Mouse (Mus musculus) 3134 (cell line): ENCODE measurements around the gene Hist1h2ao.
"Not testable (repeated sequence)": the region's sequence is repeated elsewhere in the genome, so short reads cannot be mapped to it uniquely, and the experiment has no call there.

ENCODE experiments used
- DNase-seq: peaks from one replicate; pipeline ENCODE4 v3.0.0-alpha.2; 2011; ENCODE audit warnings: low spot score; ENCODE audit not compliant: insufficient read length; ENCODE audit errors: extremely low read depth

The Hist1h2ao gene

DNA sequence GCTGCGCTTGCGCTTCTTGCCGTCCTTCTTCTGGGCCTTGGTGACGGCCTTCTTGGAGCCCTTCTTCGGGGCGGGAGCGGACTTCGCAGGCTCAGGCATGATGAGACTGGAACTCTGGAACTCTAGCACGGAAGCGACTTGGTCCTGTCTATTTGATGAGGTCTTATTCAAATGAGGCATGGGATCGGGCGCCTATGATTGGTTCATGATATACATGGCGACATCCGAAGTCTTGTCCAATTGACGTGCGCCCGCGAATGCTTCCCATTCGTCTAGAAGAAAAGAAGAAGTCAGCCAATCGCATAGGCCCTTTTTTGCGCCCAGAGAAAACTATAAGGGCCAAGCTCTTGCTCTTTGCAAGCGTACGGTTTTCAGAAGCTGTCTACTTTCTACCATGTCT is at the start of gene Hist1h2ao, which contains the start of gene Hist1h2bq:
Gene Hist1h2ao, plus strand, starts transcription at position 393 of the 400 bp plus-strand sequence.
Gene Hist1h2bq, minus strand, starts transcription at position 125 of the 400 bp plus-strand sequence.
- not testable (repeated sequence) for DNase-seq

DNA sequence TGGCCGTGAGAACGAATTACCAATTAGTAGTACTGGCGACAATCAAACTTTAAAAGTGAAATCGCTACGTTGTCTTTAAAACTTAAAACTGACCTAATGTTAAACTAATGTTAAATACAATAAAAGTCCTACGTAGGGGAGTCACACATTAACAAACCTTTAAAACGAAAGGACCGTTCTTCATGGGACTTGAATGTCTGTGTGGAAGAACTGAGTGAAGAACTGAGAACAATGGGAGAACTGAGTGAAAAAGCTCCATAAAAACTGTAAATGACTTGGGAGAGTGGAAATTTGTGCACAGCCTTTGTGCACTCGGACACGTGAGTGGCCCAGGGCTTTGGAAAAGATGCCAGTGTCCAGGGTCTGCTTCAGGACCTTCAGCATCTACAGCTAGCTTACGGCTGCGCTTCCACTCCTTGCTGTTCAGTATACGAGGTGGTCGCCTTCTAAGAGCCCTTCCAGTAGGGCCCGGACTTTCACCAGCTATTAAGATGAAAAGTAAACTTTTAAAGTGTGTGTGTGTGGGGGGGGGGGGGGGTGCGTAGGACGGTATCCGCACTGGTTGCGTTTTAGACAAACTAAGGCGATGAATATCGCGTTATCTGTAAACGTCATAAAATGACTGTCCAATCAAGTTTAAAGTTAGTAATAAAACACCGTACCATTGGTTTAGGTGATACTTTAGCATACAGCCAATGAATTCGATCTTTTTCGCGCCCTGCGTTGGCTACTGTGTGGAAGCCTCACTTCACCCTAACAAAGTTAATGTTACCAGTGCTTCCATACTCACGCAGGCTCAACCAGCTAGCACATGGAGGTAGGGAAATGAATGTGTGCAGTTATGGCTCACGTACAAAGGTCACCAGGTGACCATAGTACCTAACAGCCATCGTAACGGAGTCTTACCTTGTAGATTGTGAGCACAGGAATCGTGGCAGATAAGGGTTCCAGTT is 31.2 kb upstream of the Hist1h2ao start:
- DNase-seq: peak; percentile 66

DNA sequence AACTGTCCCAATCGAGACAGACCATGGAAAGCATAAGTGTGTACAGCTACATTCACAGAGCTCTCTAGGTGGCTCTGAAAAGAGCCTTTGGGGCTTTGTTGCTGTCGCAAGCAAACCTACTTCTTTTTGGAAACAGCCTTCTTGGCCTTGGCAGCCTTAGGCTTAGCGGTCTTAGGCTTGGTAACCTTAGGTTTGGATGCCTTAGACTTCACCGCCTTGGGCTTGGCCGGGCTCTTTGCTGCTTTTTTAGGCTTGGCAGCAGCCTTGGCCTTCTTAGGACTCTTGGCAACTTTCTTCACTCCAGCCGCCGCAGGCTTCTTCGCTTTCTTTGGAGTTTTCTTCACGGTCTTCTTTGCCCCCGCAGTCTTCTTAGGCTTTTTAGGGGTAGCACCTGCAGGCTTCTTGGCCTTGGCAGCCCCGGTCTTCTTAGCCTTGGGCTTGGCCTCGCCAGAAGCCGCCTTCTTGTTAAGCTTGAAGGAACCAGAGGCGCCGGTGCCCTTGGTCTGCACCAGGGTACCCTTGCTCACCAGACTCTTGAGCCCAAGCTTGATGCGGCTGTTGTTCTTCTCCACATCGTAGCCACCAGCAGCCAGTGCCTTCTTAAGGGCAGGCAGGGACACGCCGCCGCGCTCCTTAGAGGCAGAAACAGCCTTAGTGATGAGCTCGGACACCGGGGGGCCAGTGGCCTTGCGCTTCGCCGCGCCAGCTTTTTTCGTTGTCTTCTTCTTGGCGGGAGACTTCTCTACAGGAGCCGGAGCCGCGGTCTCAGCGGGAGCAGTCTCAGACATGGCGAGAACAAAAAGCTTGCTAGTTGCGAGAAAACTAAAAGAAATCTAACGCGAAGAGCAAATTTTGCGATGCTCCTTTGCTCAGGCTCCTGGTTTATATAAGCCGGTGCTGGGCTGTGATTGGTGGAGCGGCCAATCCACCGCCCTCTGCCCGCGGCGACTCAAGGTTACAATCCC is 30.2 kb upstream of the Hist1h2ao start, which contains the start of gene Hist1h1b:
Gene Hist1h1b, minus strand, starts transcription at position 859 of the 965 bp plus-strand sequence.
- peak; percentile 94 for DNase-seq

DNA sequence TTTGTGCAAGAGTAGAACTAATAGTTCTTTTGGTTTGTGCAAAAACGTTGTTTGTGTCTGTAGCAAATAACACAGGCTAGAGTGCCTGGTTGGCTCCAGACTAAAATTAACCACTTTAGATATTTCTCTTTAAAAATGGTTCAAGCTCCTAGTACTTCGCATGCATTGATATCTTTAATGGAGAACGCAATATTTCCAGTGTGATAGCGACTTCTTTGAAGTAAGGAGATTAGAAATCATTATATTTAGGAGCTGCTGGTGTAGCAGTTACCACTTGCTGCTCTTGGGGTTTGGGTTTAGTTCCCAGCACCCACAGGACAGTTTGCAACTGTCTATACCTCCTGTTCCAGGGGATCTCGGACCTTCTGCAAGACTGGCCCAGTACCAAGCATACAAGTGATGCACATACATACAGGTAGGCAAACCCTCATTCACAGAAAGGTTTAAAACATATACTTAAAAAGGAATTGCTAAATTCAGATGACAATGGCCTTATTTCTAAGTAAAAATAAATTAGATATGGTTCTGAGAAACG is 29.2 kb upstream of the Hist1h2ao start:
- DNase-seq: peak; percentile 28

DNA sequence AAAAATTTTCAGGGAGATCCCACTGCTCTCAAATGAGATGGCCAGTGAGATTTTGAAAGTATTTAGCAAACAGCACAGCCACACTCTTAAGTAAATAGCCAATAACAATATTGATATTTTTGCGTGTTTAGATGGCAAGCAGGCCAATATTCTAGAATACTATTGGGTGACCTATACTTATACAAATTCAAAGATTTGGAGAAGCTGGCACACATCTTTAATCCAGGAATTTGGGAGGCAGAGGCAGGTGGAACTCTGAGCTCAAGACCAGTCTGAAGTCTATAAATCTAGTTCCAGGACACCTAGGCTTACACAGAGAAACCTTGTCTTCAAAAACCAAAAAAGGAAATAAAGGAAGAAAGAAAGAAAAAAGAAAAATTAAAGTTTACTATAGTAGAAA is 28.6 kb upstream of the Hist1h2ao start:
- peak; percentile 29 for DNase-seq

DNA sequence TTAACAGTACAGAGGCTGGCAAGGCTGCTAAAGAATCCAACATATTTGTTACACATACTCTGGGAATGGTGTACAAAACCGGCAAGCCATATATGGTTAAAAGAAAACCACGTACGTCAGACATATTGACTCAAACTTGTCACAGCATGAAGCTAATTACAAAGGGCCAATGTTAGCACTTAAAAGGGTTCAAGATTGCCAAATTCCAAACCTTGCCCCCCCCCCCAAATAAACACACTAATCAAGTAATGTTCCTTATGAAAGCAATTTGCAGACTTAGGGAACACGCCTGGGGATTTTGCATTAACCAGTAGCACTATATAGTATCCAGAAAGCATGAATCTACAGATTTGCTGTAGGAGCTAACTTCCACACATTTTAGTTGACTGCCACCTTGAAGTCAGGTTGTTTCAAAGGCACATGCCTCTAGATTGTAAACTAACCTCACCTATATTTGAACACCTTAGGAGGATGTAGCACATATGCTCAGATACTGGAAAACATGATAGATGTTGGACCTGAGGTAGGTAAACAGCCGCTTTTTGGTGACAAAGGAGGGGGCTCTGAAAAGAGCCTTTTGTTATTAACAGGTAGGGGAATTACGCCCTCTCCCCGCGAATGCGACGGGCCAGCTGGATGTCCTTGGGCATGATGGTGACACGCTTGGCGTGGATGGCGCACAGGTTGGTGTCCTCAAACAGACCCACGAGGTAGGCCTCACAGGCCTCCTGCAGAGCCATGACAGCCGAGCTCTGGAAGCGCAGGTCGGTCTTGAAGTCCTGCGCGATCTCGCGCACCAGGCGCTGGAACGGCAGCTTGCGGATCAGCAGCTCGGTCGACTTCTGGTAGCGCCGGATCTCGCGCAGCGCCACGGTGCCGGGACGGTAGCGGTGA is 27.7 kb upstream of the Hist1h2ao start:
- DNase-seq: peak; percentile 85

DNA sequence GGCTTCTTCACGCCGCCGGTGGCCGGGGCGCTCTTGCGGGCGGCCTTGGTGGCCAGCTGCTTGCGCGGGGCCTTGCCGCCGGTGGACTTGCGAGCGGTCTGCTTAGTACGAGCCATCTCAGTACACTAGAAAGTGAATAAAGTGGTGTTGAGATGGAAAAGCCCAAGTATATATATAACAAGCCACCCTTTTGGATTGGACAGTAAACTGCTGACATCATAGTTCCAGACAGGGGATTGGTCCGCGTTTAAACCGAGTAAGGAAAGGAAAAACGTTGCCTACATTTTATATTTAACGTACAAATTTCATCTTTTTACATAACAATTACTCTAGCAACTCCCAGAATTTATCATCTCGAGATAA is 27.0 kb upstream of the Hist1h2ao start, which contains the start of gene Hist1h3i:
Gene Hist1h3i, minus strand, starts transcription at position 116 of the 363 bp plus-strand sequence.
- DNase-seq: peak; percentile 89

DNA sequence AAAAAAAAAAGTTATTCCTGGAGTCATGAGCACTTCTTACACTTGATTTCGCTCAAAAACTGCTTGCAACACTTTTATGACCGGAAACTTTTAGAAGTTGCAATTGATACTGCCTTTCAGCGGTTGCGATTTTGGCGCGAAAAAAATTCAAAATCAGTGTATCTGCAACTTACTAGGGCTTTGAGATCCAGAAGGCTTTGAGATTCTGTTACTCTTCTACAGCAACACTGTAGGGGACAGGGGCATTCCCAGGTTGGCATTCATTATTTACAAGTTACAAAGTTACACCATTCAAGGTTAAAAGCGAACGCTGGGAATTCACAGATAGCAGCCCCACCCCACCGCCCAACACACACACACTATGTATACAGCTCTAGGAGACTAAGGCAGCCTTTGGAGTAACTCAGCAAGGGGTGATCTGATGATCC is 26.5 kb upstream of the Hist1h2ao start:
- peak; percentile 48 for DNase-seq

DNA sequence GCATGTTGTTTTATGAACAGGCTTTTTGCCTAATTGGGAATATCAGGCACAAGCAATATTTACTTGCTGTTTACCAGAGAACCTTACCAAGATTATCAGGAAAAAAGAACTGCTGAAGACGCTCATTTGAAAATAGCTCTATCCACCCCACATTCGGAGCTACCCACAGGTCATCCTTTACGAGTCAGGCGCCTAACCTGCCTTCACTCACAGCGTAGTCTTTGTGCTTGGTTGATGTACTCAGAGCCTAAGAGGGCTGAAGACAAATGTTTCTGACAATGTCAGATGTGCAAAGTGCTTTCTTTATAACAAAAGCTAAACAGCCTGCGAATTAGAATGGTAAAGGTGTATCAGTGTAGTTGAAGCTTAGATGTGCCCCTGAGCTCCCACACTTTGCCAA is 26.0 kb upstream of the Hist1h2ao start:
- DNase-seq: no peak

DNA sequence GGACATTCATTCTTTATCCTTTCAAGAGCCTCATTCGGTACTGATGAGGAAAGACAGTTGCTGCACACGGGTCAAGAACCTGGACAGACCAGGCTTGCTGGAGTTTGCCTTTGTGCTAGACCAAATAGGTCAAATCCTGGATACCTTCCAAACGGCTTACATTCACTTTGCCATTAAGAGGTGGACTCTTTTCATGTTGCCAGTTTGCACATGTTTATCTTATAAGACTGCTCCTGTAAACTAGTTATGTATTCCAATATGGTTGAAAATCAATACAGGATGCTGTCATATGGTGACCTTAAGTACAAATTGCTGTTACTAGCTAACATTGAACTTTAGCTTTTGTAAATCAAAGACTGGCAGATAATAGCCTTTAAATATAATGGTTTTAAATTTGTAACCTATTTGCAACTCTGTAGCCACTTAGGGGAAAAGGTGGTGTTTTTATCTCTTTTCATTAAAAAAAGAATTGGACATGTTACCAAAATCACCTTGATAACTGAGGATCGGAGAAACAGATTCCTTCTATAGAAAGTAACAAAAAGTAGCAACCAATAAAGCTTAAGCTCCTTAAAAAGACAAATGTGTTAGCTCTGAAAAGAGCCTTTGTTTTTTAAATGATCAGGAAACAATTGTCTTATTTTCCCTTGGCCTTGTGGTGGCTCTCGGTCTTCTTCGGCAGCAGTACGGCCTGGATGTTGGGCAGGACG is 23.9 kb upstream of the Hist1h2ao start:
- peak; percentile 79 for DNase-seq

DNA sequence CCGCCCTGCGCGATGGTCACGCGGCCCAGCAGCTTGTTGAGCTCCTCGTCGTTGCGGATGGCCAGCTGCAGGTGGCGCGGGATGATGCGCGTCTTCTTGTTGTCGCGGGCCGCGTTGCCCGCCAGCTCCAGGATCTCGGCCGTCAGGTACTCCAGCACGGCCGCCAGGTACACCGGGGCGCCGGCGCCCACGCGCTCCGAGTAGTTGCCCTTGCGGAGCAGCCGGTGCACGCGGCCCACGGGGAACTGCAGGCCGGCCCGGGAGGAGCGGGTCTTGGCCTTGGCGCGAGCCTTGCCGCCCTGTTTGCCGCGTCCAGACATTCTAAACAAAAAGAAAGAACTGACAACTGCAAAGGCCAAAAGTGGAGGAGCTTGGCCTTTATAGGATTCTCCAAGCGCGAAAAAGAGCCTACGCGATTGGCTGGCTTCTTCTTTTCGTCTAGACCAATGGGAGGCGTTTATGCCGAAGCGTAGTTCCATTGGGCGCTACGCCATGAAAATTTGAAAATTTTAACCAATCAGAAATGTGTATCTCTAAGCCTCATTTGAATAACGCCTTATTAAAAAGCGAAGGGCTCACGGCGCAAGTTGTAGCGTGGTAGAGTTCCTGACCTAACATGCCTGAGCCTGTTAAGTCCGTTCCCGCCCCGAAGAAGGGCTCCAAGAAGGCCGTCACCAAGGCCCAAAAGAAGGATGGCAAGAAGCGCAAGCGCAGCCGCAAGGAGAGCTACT is 23.2 kb upstream of the Hist1h2ao start, which contains the start of the genes Hist1h2an and Hist1h2bp:
Gene Hist1h2an, minus strand, starts transcription at position 320 of the 731 bp plus-strand sequence.
Gene Hist1h2bp, plus strand, starts transcription at position 563 of the 731 bp plus-strand sequence.
- DNase-seq: peak; percentile 92

DNA sequence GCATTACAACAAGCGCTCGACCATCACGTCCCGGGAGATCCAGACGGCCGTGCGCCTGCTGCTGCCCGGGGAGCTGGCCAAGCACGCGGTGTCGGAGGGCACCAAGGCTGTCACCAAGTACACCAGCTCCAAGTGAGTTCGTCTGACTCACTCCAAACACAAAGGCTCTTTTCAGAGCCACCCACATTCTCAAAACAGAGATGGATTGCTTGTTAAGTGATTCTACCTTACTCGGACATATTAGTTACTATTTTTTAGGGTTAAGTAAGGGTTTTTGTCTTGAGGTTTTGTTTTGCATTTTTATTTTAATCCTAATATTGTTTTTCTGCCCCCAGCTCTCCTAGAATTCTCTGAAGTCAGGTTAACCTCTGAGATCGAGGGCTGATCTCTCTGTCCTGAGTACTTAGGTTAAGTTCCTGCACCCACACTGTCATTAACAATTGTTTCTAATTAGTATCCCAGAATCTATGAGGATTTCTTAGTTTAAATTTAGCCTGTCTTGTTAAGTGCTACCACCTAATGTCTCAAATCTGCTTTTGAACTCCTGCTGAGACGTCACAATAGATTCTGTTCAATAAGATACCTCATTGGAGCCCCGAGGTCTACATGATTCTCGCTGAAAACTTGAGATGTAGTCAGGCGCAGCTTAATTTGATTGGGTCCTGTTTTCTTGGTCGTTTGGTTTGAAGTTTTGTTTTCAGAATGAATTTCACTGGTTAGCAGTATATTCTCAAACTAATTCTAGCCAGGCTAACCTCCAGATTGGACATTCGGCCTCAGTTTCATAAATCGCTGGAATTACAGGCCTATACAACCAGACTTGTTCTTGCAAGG is 22.3 kb upstream of the Hist1h2ao start:
- peak; percentile 63 for DNase-seq

DNA sequence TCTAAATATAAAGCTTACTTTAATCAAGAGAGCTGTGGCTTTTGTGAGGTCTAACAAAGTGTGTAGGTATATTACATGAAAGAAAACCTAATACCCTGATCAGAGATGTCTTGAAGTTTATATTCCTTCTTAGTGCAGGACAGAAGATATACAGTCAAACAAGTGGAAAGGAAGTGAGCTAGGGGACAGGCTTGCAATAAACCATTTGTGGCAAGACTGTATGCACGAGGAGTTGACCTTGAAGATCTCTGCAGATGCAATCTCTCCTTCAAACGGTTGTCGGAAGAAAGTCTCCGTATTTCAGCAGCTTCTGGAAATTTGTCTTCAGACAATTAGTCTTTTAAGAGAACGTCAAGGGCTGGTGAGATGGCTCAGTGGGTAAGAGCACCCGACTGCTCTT is 20.3 kb upstream of the Hist1h2ao start:
- no peak for DNase-seq

DNA sequence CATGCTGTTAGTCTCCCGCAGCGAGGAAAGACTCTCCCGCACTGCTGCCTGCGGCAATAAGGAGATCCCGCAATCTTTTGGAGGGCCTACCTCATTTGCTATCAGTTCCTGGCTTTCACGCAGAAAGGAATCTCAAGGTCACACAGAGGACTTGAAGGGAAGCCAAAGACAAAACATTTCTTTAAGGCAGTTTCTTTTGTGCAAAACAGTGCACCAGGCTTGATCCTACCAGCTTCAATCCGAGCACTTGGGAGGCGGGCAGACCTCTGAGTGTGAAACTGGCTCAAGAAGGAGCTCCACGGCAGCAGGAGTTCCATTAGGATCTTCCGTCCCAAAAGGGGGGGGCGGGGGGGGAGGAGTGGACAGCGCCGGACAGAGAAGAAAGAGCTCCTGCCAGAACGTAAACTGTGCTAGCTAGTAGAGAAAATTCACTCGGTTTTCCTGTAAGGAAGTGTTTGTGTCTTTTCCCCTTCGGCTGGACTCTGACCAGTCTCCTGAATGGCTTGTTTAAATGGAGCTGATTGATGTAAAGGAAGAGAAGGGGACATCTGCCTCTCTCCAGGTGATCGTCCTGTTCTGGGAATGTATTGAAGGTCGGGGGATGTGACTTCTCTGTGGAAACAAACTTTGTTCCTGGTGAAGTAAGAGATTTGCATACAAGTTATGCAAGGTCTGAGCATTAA is 19.5 kb upstream of the Hist1h2ao start:
- DNase-seq: no peak

DNA sequence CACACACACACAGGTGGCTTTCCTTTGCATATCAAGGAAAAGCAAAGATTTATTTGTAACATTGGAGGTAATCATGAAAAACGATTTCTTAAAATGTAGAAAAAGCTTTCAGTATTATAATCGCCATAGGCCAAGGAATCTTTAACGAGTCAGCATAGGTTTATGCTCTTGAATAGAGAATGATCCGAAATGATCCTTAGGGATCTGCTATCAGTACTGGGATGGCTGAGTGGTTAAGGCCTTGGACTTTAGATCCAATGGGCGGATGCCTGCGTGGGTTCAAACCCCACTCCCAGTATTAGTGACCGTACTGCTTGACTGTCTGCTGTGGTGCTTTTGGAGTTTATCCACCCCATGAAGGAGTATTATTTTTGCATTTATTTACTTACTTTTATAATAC is 14.7 kb upstream of the Hist1h2ao start:
- no peak for DNase-seq

DNA sequence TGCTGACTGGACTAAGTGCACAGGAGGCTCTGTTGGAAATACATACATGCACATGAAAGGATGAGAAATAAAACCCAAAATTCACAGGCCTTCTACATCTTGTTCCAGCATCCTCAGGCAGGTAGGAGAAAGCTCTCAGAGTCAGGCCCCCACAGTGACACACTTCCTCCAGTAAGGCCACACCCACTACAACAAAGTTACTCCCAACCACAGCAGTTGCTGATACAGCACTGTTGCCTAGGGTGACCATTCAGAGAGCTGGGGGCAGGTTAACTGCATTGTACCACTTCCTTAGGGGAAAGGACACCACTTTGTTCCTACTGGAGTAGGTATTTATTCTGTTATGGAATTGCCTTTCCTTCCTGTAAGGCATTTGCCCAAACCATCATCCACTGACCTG is 13.1 kb upstream of the Hist1h2ao start:
- not testable (repeated sequence) for DNase-seq

DNA sequence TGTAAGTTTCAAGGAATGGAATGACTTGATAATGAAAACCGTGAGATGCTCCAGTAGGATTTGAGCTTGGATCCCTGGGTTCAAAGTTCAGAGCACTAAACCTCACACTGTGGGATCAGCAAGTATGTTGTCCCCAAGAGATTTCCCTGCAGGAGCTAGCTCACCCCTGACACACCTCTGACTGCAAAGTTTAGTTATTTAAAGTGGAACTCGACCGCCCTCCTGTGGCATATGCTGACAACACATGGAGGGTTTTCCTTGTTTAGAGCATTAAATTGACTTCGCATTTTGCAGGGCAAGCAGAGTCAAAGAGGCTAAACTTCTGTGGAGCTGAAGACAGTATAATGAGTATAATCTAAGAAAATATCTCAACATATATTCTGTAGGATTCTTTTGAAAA is 7.2 kb upstream of the Hist1h2ao start:
- DNase-seq: not testable (repeated sequence)
